Mouse (Mus musculus): ENCODE data around the gene Zfr2. TPM values are rescaled to one million over a fixed set of nuclear protein-coding genes. Genes with fewer than 3 reads are reported as not detected.

Gene Zfr2
- polyA plus RNA-seq (2015; fragmentation: Nextera tagmentation; extraction: Ambion mirVana): 8.7 and 10.9 TPM in 2 replicates

GRCm38 (mm10) chr10:81232580-81233225 is at the start of gene Zfr2:
Gene Zfr2 (plus strand): TSS chr10:81233155.
- Histone ChIP-seq H3K36me3 (no peaks in the 10 kb centered on the region), H3K9ac (peak within 1 kb of the TSS; percentile 73), H3K4me3 (peak within 1 kb of the TSS; percentile 73), H3K4me2 (peak within 1 kb of the TSS; percentile 73), H3K4me1 (peaks cover 21% of the 10 kb centered on the region), H3K27me3 (peaks cover 51% of the 10 kb centered on the region), H3K9me3 (no peaks in the 10 kb centered on the region), H3K27ac (0 out of 2 replicates have a peak within 1 kb of the TSS, but pooled peaks have one; percentile 27)
- ATAC-seq (ENCODE audit: insufficient number of reproducible peaks, low FRiP score, low TSS enrichment, low read depth): peak; percentile 78
- 8% methylated on average over 29 of the region's 29 CpGs for WGBS

GRCm38 (mm10) chr10:81183805-81184204 is 49.1 kb upstream of the Zfr2 start, which contains the start of gene 4930442H23Rik:
Gene 4930442H23Rik (minus strand): TSS chr10:81183849.
- no peak for ATAC-seq (ENCODE audit: insufficient number of reproducible peaks, low FRiP score, low TSS enrichment, low read depth)
- Histone ChIP-seq H3K4me2 (peak within 1 kb of the TSS; percentile 54), H3K9ac (peak within 1 kb of the TSS; percentile 57), H3K27me3 (no peaks in the 10 kb centered on the region), H3K27ac (peak within 1 kb of the TSS; percentile 89), H3K4me3 (peak within 1 kb of the TSS; percentile 73), H3K9me3 (no peaks in the 10 kb centered on the region), H3K4me1 (peaks cover 52% of the 10 kb centered on the region), H3K36me3 (peaks cover 79% of the 10 kb centered on the region)
- WGBS: 82% methylated on average over 5 of the region's 5 CpGs

GRCm38 (mm10) chr10:81184765-81185164 is 48.2 kb upstream of the Zfr2 start:
- no peaks in the 10 kb centered on the region for H3K27me3 ChIP-seq
- H3K27ac ChIP-seq: peak overlapping the region; percentile 62; the same call in 1 of the 2 replicates
- 46% methylated on average over 4 of the region's 4 CpGs for WGBS
- H3K9ac ChIP-seq: no peak overlapping the region
- no peak overlapping the region for H3K4me3 ChIP-seq
- peaks cover 44% of the 10 kb centered on the region for H3K4me1 ChIP-seq
- peaks cover 73% of the 10 kb centered on the region for H3K36me3 ChIP-seq
- H3K9me3 ChIP-seq: no peaks in the 10 kb centered on the region
- no peak for ATAC-seq (ENCODE audit: insufficient number of reproducible peaks, low FRiP score, low TSS enrichment, low read depth)
- no peak overlapping the region for H3K4me2 ChIP-seq

GRCm38 (mm10) chr10:81187161-81187560 is 45.8 kb upstream of the Zfr2 start:
- Histone ChIP-seq H3K4me3 (no peak overlapping the region), H3K27ac (no peak overlapping the region), H3K36me3 (peaks cover 67% of the 10 kb centered on the region), H3K4me1 (peaks cover 38% of the 10 kb centered on the region), H3K4me2 (no peak overlapping the region), H3K9ac (no peak overlapping the region), H3K27me3 (no peaks in the 10 kb centered on the region), H3K9me3 (no peaks in the 10 kb centered on the region)
- 93% methylated on average over 9 of the region's 9 CpGs for WGBS
- no peak for ATAC-seq (ENCODE audit: insufficient number of reproducible peaks, low FRiP score, low TSS enrichment, low read depth)

- Histone ChIP-seq H3K27ac (no peak overlapping the region), H3K9ac (no peak overlapping the region), H3K27me3 (peaks cover 17% of the 10 kb centered on the region), H3K4me3 (no peak overlapping the region), H3K4me2 (no peak overlapping the region), H3K9me3 (no peaks in the 10 kb centered on the region), H3K4me1 (peaks cover 37% of the 10 kb centered on the region), H3K36me3 (peaks cover 54% of the 10 kb centered on the region)
- no peak for ATAC-seq (ENCODE audit: insufficient number of reproducible peaks, low FRiP score, low TSS enrichment, low read depth)
- WGBS: 77% methylated on average over 26 of the region's 26 CpGs
Measured at GRCm38 (mm10) chr10:81189821-81190220, 43.1 kb upstream of the Zfr2 start.

- H3K27me3 ChIP-seq: peaks cover 22% of the 10 kb centered on the region
- H3K4me2 ChIP-seq: no peak overlapping the region
- H3K4me1 ChIP-seq: peaks cover 33% of the 10 kb centered on the region
- ATAC-seq (ENCODE audit: insufficient number of reproducible peaks, low FRiP score, low TSS enrichment, low read depth): no peak
- no peaks in the 10 kb centered on the region for H3K9me3 ChIP-seq
- WGBS: 72% methylated on average over 31 of the region's 31 CpGs
- no peak overlapping the region for H3K4me3 ChIP-seq
- H3K27ac ChIP-seq: 0 out of 2 replicates have a peak overlapping the region, but pooled peaks have one; percentile 2
- no peak overlapping the region for H3K9ac ChIP-seq
- peaks cover 48% of the 10 kb centered on the region for H3K36me3 ChIP-seq
Measured at GRCm38 (mm10) chr10:81190236-81190911, 42.6 kb upstream of the Zfr2 start.

- peak overlapping the region; percentile 95; the same call in 1 of the 2 replicates for H3K27ac ChIP-seq
- 78% methylated on average over 6 of the region's 6 CpGs for WGBS
- ATAC-seq (ENCODE audit: insufficient number of reproducible peaks, low FRiP score, low TSS enrichment, low read depth): no peak
Measured at GRCm38 (mm10) chr10:81190912-81191321, 42.0 kb upstream of the Zfr2 start.

GRCm38 (mm10) chr10:81191342-81191982 is 41.5 kb upstream of the Zfr2 start:
- Histone ChIP-seq H3K9me3 (no peaks in the 10 kb centered on the region), H3K4me3 (peak overlapping the region; percentile 65), H3K27me3 (peaks cover 33% of the 10 kb centered on the region), H3K4me1 (peaks cover 33% of the 10 kb centered on the region), H3K36me3 (peaks cover 42% of the 10 kb centered on the region), H3K9ac (no peak overlapping the region), H3K4me2 (peak overlapping the region; percentile 97), H3K27ac (peak overlapping the region; percentile 95)
- ATAC-seq (ENCODE audit: insufficient number of reproducible peaks, low FRiP score, low TSS enrichment, low read depth): no peak
- WGBS: 83% methylated on average over 18 of the region's 18 CpGs

More at GRCm38 (mm10) chr10:81190912-81191321, 42.0 kb upstream of the Zfr2 start:
- no peak overlapping the region for H3K4me2 ChIP-seq
- peaks cover 28% of the 10 kb centered on the region for H3K27me3 ChIP-seq
- H3K4me1 ChIP-seq: peaks cover 33% of the 10 kb centered on the region
- peaks cover 43% of the 10 kb centered on the region for H3K36me3 ChIP-seq
- H3K4me3 ChIP-seq: no peak overlapping the region
- H3K9ac ChIP-seq: no peak overlapping the region
- no peaks in the 10 kb centered on the region for H3K9me3 ChIP-seq

- H3K4me2 ChIP-seq: peak overlapping the region; percentile 97
- H3K27ac ChIP-seq: peak overlapping the region; percentile 95
- no peaks in the 10 kb centered on the region for H3K9me3 ChIP-seq
- H3K4me3 ChIP-seq: peak overlapping the region; percentile 65
- H3K36me3 ChIP-seq: peaks cover 32% of the 10 kb centered on the region
- H3K9ac ChIP-seq: peak overlapping the region; percentile 79
- whole genome bisulfite sequencing: under 1% methylated on average over 93 of the region's 93 CpGs
- H3K4me1 ChIP-seq: peaks cover 33% of the 10 kb centered on the region
- peak; percentile 80 for ATAC-seq (ENCODE audit: insufficient number of reproducible peaks, low FRiP score, low TSS enrichment, low read depth)
- peaks cover 43% of the 10 kb centered on the region for H3K27me3 ChIP-seq
Measured at GRCm38 (mm10) chr10:81192270-81192967, 40.5 kb upstream of the Zfr2 start.

- H3K9ac ChIP-seq: peak overlapping the region; percentile 79
- peak overlapping the region; percentile 65 for H3K4me3 ChIP-seq
- 4% methylated on average over 19 of the region's 19 CpGs for WGBS
- H3K36me3 ChIP-seq: peaks cover 27% of the 10 kb centered on the region
- no peaks in the 10 kb centered on the region for H3K9me3 ChIP-seq
- peak overlapping the region; percentile 97 for H3K4me2 ChIP-seq
- no peak for ATAC-seq (ENCODE audit: insufficient number of reproducible peaks, low FRiP score, low TSS enrichment, low read depth)
- peaks cover 45% of the 10 kb centered on the region for H3K27me3 ChIP-seq
- H3K27ac ChIP-seq: peak overlapping the region; percentile 95
- peaks cover 33% of the 10 kb centered on the region for H3K4me1 ChIP-seq
Measured at GRCm38 (mm10) chr10:81192968-81193501, 39.9 kb upstream of the Zfr2 start.

Measured in limb, embryonic 15.5 days (tissue).